Mouse (Mus musculus): Measurements from ENCODE around the gene Myog. TPM values are rescaled to one million over a fixed set of nuclear protein-coding genes. Genes with fewer than 3 reads are reported as not detected.

Gene Myog
- polyA plus RNA-seq, 1 experiment from 2014 or later, result 4.4 TPM

- 67% methylated on average over 5 of the region's 5 CpGs for WGBS (ENCODE audit: insufficient replicate concordance)
- Histone ChIP-seq H3K36me3 (ENCODE audit: control insufficient read depth, insufficient read depth) (no peaks in the 10 kb centered on the region), H3K9ac (ENCODE audit: low read depth, low read length) (no peak overlapping the region), H3K27me3 (ENCODE audit: control insufficient read depth, insufficient read depth, low read depth, low read length) (no peaks in the 10 kb centered on the region), H3K27ac (ENCODE audit: low read length) (no peak overlapping the region), H3K4me2 (ENCODE audit: low read depth, low read length) (no peak overlapping the region), H3K4me3 (ENCODE audit: low read depth, low read length) (no peak overlapping the region), H3K9me3 (replicated peaks; ENCODE audit: control insufficient read depth, low read length) (no peaks in the 10 kb centered on the region), H3K4me1 (ENCODE audit: control insufficient read depth, low read depth, low read length) (no peaks in the 10 kb centered on the region)
- ATAC-seq (ENCODE audit: low read depth), result no peak
These were observed 9.6 kb upstream of the Myog start for GRCm38 (mm10) chr1:134280174-134280573.

GRCm38 (mm10) chr1:134281563-134281962 is 8.2 kb upstream of the Myog start:
- no peak overlapping the region for H3K9ac ChIP-seq (ENCODE audit: low read depth, low read length)
- WGBS (ENCODE audit: insufficient replicate concordance), result 58% methylated on average over 4 of the region's 4 CpGs
- H3K4me2 ChIP-seq (ENCODE audit: low read depth, low read length), result no peak overlapping the region
- no peak overlapping the region for H3K27ac ChIP-seq (ENCODE audit: low read length)
- no peak overlapping the region for H3K4me3 ChIP-seq (ENCODE audit: low read depth, low read length)
- no peaks in the 10 kb centered on the region for H3K9me3 ChIP-seq (replicated peaks; ENCODE audit: control insufficient read depth, low read length)
- ATAC-seq (ENCODE audit: low read depth), result no peak
- no peaks in the 10 kb centered on the region for H3K4me1 ChIP-seq (ENCODE audit: control insufficient read depth, low read depth, low read length)
- H3K36me3 ChIP-seq (ENCODE audit: control insufficient read depth, insufficient read depth), result no peaks in the 10 kb centered on the region
- no peaks in the 10 kb centered on the region for H3K27me3 ChIP-seq (ENCODE audit: control insufficient read depth, insufficient read depth, low read depth, low read length)

DNA sequence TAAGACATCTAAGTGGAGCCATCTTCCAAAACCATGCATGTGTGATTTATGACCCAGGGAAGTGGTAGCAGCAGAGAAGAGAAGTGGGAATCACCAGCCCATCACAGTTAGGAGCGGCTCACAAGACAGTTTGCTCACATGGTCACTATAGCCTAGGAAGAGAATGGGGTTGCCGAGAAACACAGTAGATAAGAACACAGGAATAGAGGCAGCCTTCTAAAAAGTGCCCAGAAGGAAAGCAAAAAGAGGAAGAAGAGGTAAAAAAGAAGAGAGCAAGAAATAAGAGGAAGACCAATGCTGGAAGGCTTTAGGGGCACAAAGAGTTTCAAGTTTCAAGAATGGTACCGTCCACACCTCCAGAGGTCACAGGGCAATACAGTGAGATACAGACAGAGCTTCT is 7.4 kb upstream of the Myog start:
- Histone ChIP-seq H3K9me3 (replicated peaks; ENCODE audit: control insufficient read depth, low read length) (no peaks in the 10 kb centered on the region), H3K27me3 (ENCODE audit: control insufficient read depth, insufficient read depth, low read depth, low read length) (no peaks in the 10 kb centered on the region), H3K4me2 (ENCODE audit: low read depth, low read length) (no peak overlapping the region), H3K9ac (ENCODE audit: low read depth, low read length) (no peak overlapping the region), H3K4me3 (ENCODE audit: low read depth, low read length) (no peak overlapping the region), H3K27ac (ENCODE audit: low read length) (no peak overlapping the region), H3K4me1 (ENCODE audit: control insufficient read depth, low read depth, low read length) (no peaks in the 10 kb centered on the region), H3K36me3 (ENCODE audit: control insufficient read depth, insufficient read depth) (no peaks in the 10 kb centered on the region)
- no peak for ATAC-seq (ENCODE audit: low read depth)
- WGBS (ENCODE audit: insufficient replicate concordance), result 10% methylated on average over 3 of the region's 3 CpGs

DNA sequence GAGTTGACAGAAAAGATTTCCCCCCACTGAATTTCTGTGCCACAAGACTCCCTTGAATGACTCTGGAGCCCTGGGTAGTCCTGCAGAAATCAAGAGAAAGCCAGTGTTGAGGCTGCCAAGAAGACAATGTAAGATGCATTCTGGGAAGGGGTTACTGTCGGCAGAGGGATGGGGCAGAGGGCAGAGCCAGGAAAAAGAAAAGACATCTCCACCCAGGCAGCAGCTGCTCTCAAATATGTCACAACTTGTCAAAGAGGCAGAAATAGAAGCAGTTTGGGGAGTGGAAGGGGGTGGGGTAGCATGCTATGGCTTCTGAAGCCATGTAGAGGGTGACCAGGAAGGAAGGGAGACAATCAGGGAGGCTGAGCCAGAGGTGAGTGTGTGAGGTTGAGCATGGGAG is 6.7 kb upstream of the Myog start:
- Histone ChIP-seq H3K27ac (ENCODE audit: low read length) (no peak overlapping the region), H3K4me3 (ENCODE audit: low read depth, low read length) (no peak overlapping the region), H3K4me1 (ENCODE audit: control insufficient read depth, low read depth, low read length) (no peaks in the 10 kb centered on the region), H3K27me3 (ENCODE audit: control insufficient read depth, insufficient read depth, low read depth, low read length) (no peaks in the 10 kb centered on the region), H3K9me3 (replicated peaks; ENCODE audit: control insufficient read depth, low read length) (no peaks in the 10 kb centered on the region), H3K4me2 (ENCODE audit: low read depth, low read length) (no peak overlapping the region), H3K9ac (ENCODE audit: low read depth, low read length) (no peak overlapping the region), H3K36me3 (ENCODE audit: control insufficient read depth, insufficient read depth) (no peaks in the 10 kb centered on the region)
- no peak for ATAC-seq (ENCODE audit: low read depth)
- 26% methylated on average over 1 of the region's 1 CpGs for WGBS (ENCODE audit: insufficient replicate concordance)

DNA sequence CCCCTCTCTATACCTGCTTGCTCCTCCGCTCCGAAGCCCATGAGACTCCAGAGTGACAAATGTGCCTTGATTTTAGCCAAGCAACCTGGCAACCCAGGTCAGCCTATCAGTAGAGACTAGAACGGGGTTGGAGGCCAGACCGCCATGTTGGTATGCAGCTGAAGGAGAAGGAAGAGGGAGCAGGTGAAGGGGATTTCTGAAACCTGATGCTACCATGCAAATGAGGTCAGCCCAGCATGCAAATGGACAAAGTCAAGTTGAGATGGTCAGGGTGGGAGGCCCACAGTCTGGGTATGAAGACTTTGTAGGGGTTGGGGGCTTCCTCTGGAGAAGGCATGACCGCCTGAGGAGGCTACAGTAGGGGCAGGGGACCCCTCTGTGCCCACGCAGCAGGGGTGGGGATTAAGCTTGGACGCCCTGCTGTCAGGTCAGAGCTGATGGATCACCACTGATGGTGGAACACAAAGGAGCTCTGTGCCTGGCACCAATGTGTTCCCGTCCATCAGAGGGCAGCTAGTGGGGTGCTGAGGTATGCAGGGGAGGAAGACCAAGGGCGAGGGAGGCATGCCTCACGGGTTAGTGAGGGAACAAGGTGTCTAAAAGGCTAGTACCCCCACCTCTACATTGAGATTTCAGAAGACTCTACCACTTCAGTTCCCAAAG is 4.2 kb upstream of the Myog start:
- ATAC-seq (ENCODE audit: low read depth), result no peak
- WGBS (ENCODE audit: insufficient replicate concordance), result 53% methylated on average over 10 of the region's 10 CpGs
- no peak overlapping the region for H3K9ac ChIP-seq (ENCODE audit: low read depth, low read length)
- no peak overlapping the region for H3K4me2 ChIP-seq (ENCODE audit: low read depth, low read length)
- no peaks in the 10 kb centered on the region for H3K36me3 ChIP-seq (ENCODE audit: control insufficient read depth, insufficient read depth)
- H3K27me3 ChIP-seq (ENCODE audit: control insufficient read depth, insufficient read depth, low read depth, low read length), result no peaks in the 10 kb centered on the region
- H3K27ac ChIP-seq (ENCODE audit: low read length), result no peak overlapping the region
- no peaks in the 10 kb centered on the region for H3K4me1 ChIP-seq (ENCODE audit: control insufficient read depth, low read depth, low read length)
- H3K4me3 ChIP-seq (ENCODE audit: low read depth, low read length), result no peak overlapping the region
- no peaks in the 10 kb centered on the region for H3K9me3 ChIP-seq (replicated peaks; ENCODE audit: control insufficient read depth, low read length)

- Histone ChIP-seq H3K27me3 (ENCODE audit: control insufficient read depth, insufficient read depth, low read depth, low read length) (no peaks in the 10 kb centered on the region), H3K4me1 (ENCODE audit: control insufficient read depth, low read depth, low read length) (no peaks in the 10 kb centered on the region)
- 15% methylated on average over 3 of the region's 3 CpGs for WGBS (ENCODE audit: insufficient replicate concordance)
These were observed 1.6 kb upstream of the Myog start for GRCm38 (mm10) chr1:134288239-134288638.

GRCm38 (mm10) chr1:134290300-134290699 is 511 bp downstream of the Myog start:
- no peaks in the 10 kb centered on the region for H3K4me1 ChIP-seq (ENCODE audit: control insufficient read depth, low read depth, low read length)

More at GRCm38 (mm10) chr1:134288239-134288638, 1.6 kb upstream of the Myog start:
- Histone ChIP-seq H3K36me3 (ENCODE audit: control insufficient read depth, insufficient read depth) (no peaks in the 10 kb centered on the region), H3K9me3 (replicated peaks; ENCODE audit: control insufficient read depth, low read length) (no peaks in the 10 kb centered on the region), H3K27ac (ENCODE audit: low read length) (no peak overlapping the region), H3K9ac (ENCODE audit: low read depth, low read length) (no peak overlapping the region), H3K4me3 (ENCODE audit: low read depth, low read length) (no peak overlapping the region), H3K4me2 (ENCODE audit: low read depth, low read length) (no peak overlapping the region)
- ATAC-seq (ENCODE audit: low read depth), result no peak

DNA sequence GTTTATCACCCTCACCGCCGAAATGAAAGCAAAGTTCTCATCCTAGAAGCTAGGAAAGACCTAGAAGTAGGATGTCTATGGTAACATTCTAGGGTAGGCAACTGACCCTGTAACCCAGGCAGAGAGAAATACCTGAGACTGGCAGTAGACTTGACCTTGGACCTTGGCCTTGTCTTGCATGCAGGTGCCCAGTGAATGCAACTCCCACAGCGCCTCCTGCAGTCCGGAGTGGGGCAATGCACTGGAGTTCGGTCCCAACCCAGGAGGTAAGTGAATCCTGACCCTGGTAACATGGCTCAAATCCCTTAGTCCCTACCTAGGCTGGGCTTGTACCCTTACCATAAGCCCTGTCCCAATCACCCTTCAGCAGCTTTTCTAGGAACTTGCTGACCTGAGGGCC is 1.1 kb downstream of the Myog start:
- no peak overlapping the region for H3K4me2 ChIP-seq (ENCODE audit: low read depth, low read length)
- no peaks in the 10 kb centered on the region for H3K9me3 ChIP-seq (replicated peaks; ENCODE audit: control insufficient read depth, low read length)
- H3K4me3 ChIP-seq (ENCODE audit: low read depth, low read length), result no peak overlapping the region
- WGBS (ENCODE audit: insufficient replicate concordance), result 58% methylated on average over 5 of the region's 5 CpGs
- no peaks in the 10 kb centered on the region for H3K36me3 ChIP-seq (ENCODE audit: control insufficient read depth, insufficient read depth)
- H3K27me3 ChIP-seq (ENCODE audit: control insufficient read depth, insufficient read depth, low read depth, low read length), result no peaks in the 10 kb centered on the region
- ATAC-seq (ENCODE audit: low read depth), result no peak
- H3K27ac ChIP-seq (ENCODE audit: low read length), result no peak overlapping the region
- H3K9ac ChIP-seq (ENCODE audit: low read depth, low read length), result no peak overlapping the region
- H3K4me1 ChIP-seq (ENCODE audit: control insufficient read depth, low read depth, low read length), result no peaks in the 10 kb centered on the region

More at GRCm38 (mm10) chr1:134290300-134290699, 511 bp downstream of the Myog start:
- H3K36me3 ChIP-seq (ENCODE audit: control insufficient read depth, insufficient read depth), result no peaks in the 10 kb centered on the region
- no peak overlapping the region for H3K4me3 ChIP-seq (ENCODE audit: low read depth, low read length)
- H3K4me2 ChIP-seq (ENCODE audit: low read depth, low read length), result no peak overlapping the region
- 81% methylated on average over 13 of the region's 13 CpGs for WGBS (ENCODE audit: insufficient replicate concordance)
- no peaks in the 10 kb centered on the region for H3K9me3 ChIP-seq (replicated peaks; ENCODE audit: control insufficient read depth, low read length)
- no peak for ATAC-seq (ENCODE audit: low read depth)
- H3K9ac ChIP-seq (ENCODE audit: low read depth, low read length), result no peak overlapping the region
- no peak overlapping the region for H3K27ac ChIP-seq (ENCODE audit: low read length)
- H3K27me3 ChIP-seq (ENCODE audit: control insufficient read depth, insufficient read depth, low read depth, low read length), result no peaks in the 10 kb centered on the region

DNA sequence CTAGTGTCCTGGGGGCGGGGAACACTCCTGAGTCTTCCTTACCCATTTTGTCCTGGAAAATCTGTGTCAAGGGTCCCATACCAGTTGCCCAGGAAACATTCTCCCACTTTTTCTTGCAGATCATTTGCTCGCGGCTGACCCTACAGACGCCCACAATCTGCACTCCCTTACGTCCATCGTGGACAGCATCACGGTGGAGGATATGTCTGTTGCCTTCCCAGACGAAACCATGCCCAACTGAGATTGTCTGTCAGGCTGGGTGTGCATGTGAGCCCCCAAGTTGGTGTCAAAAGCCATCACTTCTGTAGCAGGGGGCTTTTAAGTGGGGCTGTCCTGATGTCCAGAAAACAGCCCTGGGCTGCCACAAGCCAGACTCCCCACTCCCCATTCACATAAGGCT is 1.8 kb downstream of the Myog start:
- no peaks in the 10 kb centered on the region for H3K36me3 ChIP-seq (ENCODE audit: control insufficient read depth, insufficient read depth)
- no peaks in the 10 kb centered on the region for H3K27me3 ChIP-seq (ENCODE audit: control insufficient read depth, insufficient read depth, low read depth, low read length)
- ATAC-seq (ENCODE audit: low read depth), result no peak
- H3K9me3 ChIP-seq (replicated peaks; ENCODE audit: control insufficient read depth, low read length), result no peaks in the 10 kb centered on the region
- no peak overlapping the region for H3K9ac ChIP-seq (ENCODE audit: low read depth, low read length)
- 64% methylated on average over 8 of the region's 8 CpGs for WGBS (ENCODE audit: insufficient replicate concordance)
- no peak overlapping the region for H3K27ac ChIP-seq (ENCODE audit: low read length)
- H3K4me1 ChIP-seq (ENCODE audit: control insufficient read depth, low read depth, low read length), result no peaks in the 10 kb centered on the region
- no peak overlapping the region for H3K4me3 ChIP-seq (ENCODE audit: low read depth, low read length)
- no peak overlapping the region for H3K4me2 ChIP-seq (ENCODE audit: low read depth, low read length)

Measured in liver, embryonic 16.5 days (tissue).